16 mouse cellular contexts compared by ENCODE assay signal in genomic region chr9:65237616-65238015, GRCm38 (mm10). TPM values are rescaled to one million over a fixed set of nuclear protein-coding genes. Genes with fewer than 3 reads are reported as not detected.
A peak's percentile ranks its signal among the peaks of the same experiment; 100 is the strongest.
DNase-seq lines count a peak whose midpoint lies in the region; ATAC-seq and TF ChIP-seq lines count a peak whose summit lies in the region.
"Had no signal": no experiment of that assay in that cellular context is flagged by ENCODE, and none has a peak within 500 bp of the region (broad histone marks: within the 10 kb centered on the region; RNA-seq: fewer than 3 reads in every experiment).

No protein-coding gene starts in this region.

- no peaks in the 10 kb centered on the region for H3K9me3 ChIP-seq in forebrain, embryonic 13.5 days (replicated peaks)
- no peaks in the 10 kb centered on the region for H3K9me3 ChIP-seq in forebrain, embryonic 14.5 days (replicated peaks; ENCODE audit: control insufficient read depth, low read length)
- H3K9me3 ChIP-seq in limb, embryonic 12.5 days, result no peaks in the 10 kb centered on the region
- H3K9me3 ChIP-seq: kidney, embryonic 15.5 days; limb, embryonic 15.5 days had no signal

- 0 out of 2 replicates have a peak overlapping the region, but pooled peaks have one; percentile 12 for H3K27ac ChIP-seq in forebrain, embryonic 13.5 days
- H3K27ac ChIP-seq in forebrain, embryonic 14.5 days (ENCODE audit: low read depth, low read length), result no peak overlapping the region
- H3K27ac ChIP-seq in limb, embryonic 12.5 days, result peak overlapping the region; percentile 53; the same call in 1 of the 2 replicates
- H3K27ac ChIP-seq: limb, embryonic 15.5 days had no signal

- H3K27me3 ChIP-seq in forebrain, embryonic 13.5 days, result no peaks in the 10 kb centered on the region
- H3K27me3 ChIP-seq in forebrain, embryonic 14.5 days (replicated peaks; ENCODE audit: control insufficient read depth, insufficient read depth, low read length), result no peaks in the 10 kb centered on the region
- no peaks in the 10 kb centered on the region; the same call in 1 of the 2 replicates for H3K27me3 ChIP-seq in limb, embryonic 12.5 days
- H3K27me3 ChIP-seq: kidney, embryonic 15.5 days; limb, embryonic 15.5 days had no signal

- H3K4me3 ChIP-seq in forebrain, embryonic 13.5 days, result no peak overlapping the region
- no peak overlapping the region for H3K4me3 ChIP-seq in forebrain, embryonic 14.5 days (ENCODE audit: low read depth, low read length)
- H3K4me3 ChIP-seq in lung, adult 2 months (replicated peaks; ENCODE audit: extremely low read depth, low read depth, low read length), result no peak overlapping the region
- no peak overlapping the region for H3K4me3 ChIP-seq in limb, embryonic 12.5 days (replicated peaks)
- H3K4me3 ChIP-seq: erythroblast, embryonic 14.5 days; kidney, embryonic 15.5 days; limb, embryonic 15.5 days had no signal

- no peak overlapping the region for H3K9ac ChIP-seq in forebrain, embryonic 13.5 days
- H3K9ac ChIP-seq in forebrain, embryonic 14.5 days (ENCODE audit: low read length), result no peak overlapping the region
- no peak overlapping the region; the same call in 1 of the 2 replicates for H3K9ac ChIP-seq in limb, embryonic 12.5 days (replicated peaks)
- H3K9ac ChIP-seq: kidney, embryonic 15.5 days; limb, embryonic 15.5 days had no signal

- H3K36me3 ChIP-seq in forebrain, embryonic 13.5 days (ENCODE audit: poor library complexity, severe bottlenecking), result peaks cover 8% of the 10 kb centered on the region
- H3K36me3 ChIP-seq in forebrain, embryonic 14.5 days (ENCODE audit: control insufficient read depth, insufficient read depth, low read length), result no peaks in the 10 kb centered on the region
- H3K36me3 ChIP-seq in limb, embryonic 12.5 days, result 0 out of 2 replicates have a peak, but pooled peaks cover 13% of the 10 kb centered on the region

- 87% methylated on average over 11 of the region's 11 CpGs for WGBS in forebrain, embryonic 13.5 days
- WGBS in forebrain, embryonic 14.5 days, result 84% methylated on average over 11 of the region's 11 CpGs
- WGBS in lung, adult 2 months, result 59% methylated on average over 11 of the region's 11 CpGs
- 83% methylated on average over 11 of the region's 11 CpGs for WGBS in limb, embryonic 12.5 days

- no peak for TF ChIP-seq POLR2A in lung, adult 2 months (IDR thresholded peaks at IDR 0.05; ENCODE audit: borderline replicate concordance, extremely low read depth, low read depth, low read length)

- ATAC-seq in forebrain, embryonic 13.5 days, result no peak
- no peak for ATAC-seq in forebrain, embryonic 14.5 days
- no peak for ATAC-seq in limb, embryonic 12.5 days (ENCODE audit: insufficient number of reproducible peaks, insufficient read depth, low FRiP score, low TSS enrichment, low read depth)

- H3K4me1 ChIP-seq in forebrain, embryonic 13.5 days, result no peaks in the 10 kb centered on the region
- H3K4me1 ChIP-seq in forebrain, embryonic 14.5 days (ENCODE audit: control insufficient read depth, insufficient read depth, low read length), result no peaks in the 10 kb centered on the region
- no peaks in the 10 kb centered on the region for H3K4me1 ChIP-seq in lung, adult 2 months (ENCODE audit: control insufficient read depth, insufficient read depth, low read length)
- peaks cover 12% of the 10 kb centered on the region for H3K4me1 ChIP-seq in limb, embryonic 12.5 days (replicated peaks)

- no peak overlapping the region for H3K4me2 ChIP-seq in forebrain, embryonic 13.5 days
- H3K4me2 ChIP-seq in forebrain, embryonic 14.5 days (ENCODE audit: low read length), result no peak overlapping the region
- H3K4me2 ChIP-seq in limb, embryonic 12.5 days, result no peak overlapping the region
- H3K4me2 ChIP-seq: limb, embryonic 15.5 days had no signal

- no peak for DNase-seq in forebrain, embryonic 14.5 days (ENCODE audit: low spot score)
- DNase-seq in lung, adult 18-20 months, result peak; percentile 13 to 28
- DNase-seq in lung, adult 2 months, result no peak
- peak; percentile 10 to 67 for DNase-seq in lung, postnatal 4 days
- DNase-seq in B cell, adult 2 months, result no peak
- DNase-seq in heart, postnatal 4 days, result no peak
- DNase-seq: adrenal gland, postnatal 10 days; layer of hippocampus, adult 9-11 months; spleen, adult 18-20 months had no signal

- no peak for TF ChIP-seq CTCF in lung, adult 2 months (IDR thresholded peaks at IDR 0.05; ENCODE audit: insufficient read depth, low read length)

RNA-seq across cellular contexts. Expression of gene Cilp, which starts 27.4 kb away (rescaled TPM):
- polyA plus RNA-seq in forebrain, embryonic 13.5 days (2015; fragmentation: Nextera tagmentation; extraction: Ambion mirVana), result 0.28 and 0.64 TPM in 2 replicates
- 0.20 and 0.30 TPM in 2 replicates for polyA plus RNA-seq in forebrain, embryonic 14.5 days (2014; fragmentation: Nextera tagmentation; extraction: Ambion mirVana)
- polyA plus RNA-seq in lung, adult 2 months (2012; rRNA removed), result 1.2 and 6.1 TPM in 2 replicates
- polyA plus RNA-seq in limb, embryonic 12.5 days (2016; fragmentation: Nextera tagmentation; extraction: Ambion mirVana), result 0.54 and 0.63 TPM in 2 replicates
- 1 to 10 TPM; 1.4 to 1.5 TPM for total RNA-seq in heart, postnatal 4 days (2021)
- total RNA-seq: hematopoietic stem cell, adult 5-6 weeks; monocyte, adult 5-6 weeks had no signal
- polyA plus RNA-seq: erythroblast, embryonic 14.5 days had no signal

RNA-seq across cellular contexts. Expression of gene Parp16, which starts 42.5 kb away (rescaled TPM):
- polyA plus RNA-seq in forebrain, embryonic 13.5 days (2015; fragmentation: Nextera tagmentation; extraction: Ambion mirVana), result 5.1 and 6.1 TPM in 2 replicates
- 4.2 and 4.4 TPM in 2 replicates for polyA plus RNA-seq in forebrain, embryonic 14.5 days (2014; fragmentation: Nextera tagmentation; extraction: Ambion mirVana)
- polyA plus RNA-seq in lung, adult 2 months (2012; rRNA removed), result 8.4 and 9.3 TPM in 2 replicates
- 8.2 and 8.7 TPM in 2 replicates for polyA plus RNA-seq in limb, embryonic 12.5 days (2016; fragmentation: Nextera tagmentation; extraction: Ambion mirVana)
- 1 to 10 TPM; 3.7 to 3.8 TPM for total RNA-seq in heart, postnatal 4 days (2021)

RNA-seq across cellular contexts. Expression of gene Clpx, which starts 56.4 kb away (rescaled TPM):
- 44.4 and 44.5 TPM in 2 replicates for polyA plus RNA-seq in forebrain, embryonic 13.5 days (2015; fragmentation: Nextera tagmentation; extraction: Ambion mirVana)
- polyA plus RNA-seq in forebrain, embryonic 14.5 days (2014; fragmentation: Nextera tagmentation; extraction: Ambion mirVana), result 42.2 and 47.9 TPM in 2 replicates
- 8.7 and 10.5 TPM in 2 replicates for polyA plus RNA-seq in lung, adult 2 months (2012; rRNA removed)
- polyA plus RNA-seq in limb, embryonic 12.5 days (2016; fragmentation: Nextera tagmentation; extraction: Ambion mirVana), result 60.0 and 60.8 TPM in 2 replicates
- 10 to 100 TPM; 50.7 to 53.1 TPM for total RNA-seq in heart, postnatal 4 days (2021)

Comparison
In these comparisons a context has a peak if more than half of its experiments do, and no peak if none do; other contexts are left out.
1. DNase-seq: peak in lung, adult 18-20 months (2 of 2) and lung, postnatal 4 days (2 of 2); none in forebrain, embryonic 14.5 days (single experiment), lung, adult 2 months (single experiment), B cell, adult 2 months (0 of 2) and heart, postnatal 4 days (single experiment).